Mouse (Mus musculus) heart, postnatal 25 days (tissue): ENCODE data around the gene Sct. TPM values are rescaled to one million over a fixed set of nuclear protein-coding genes. Genes with fewer than 3 reads are reported as not detected.

ENCODE experiments used
- DNase-seq: peaks from one replicate; pipeline ENCODE4 v3.0.0; 2022; ENCODE audit warnings: low spot score
- intact Hi-C: fragments of 180-260 bp; cut with DNase I; formaldehyde crosslinking; loops from one replicate; pipeline ENCODE4 v1.15.1; 2025
- total RNA-seq, 2 experiments: library from RNA; stranded (reverse); gene quantifications; 2 replicates each; pipeline ENCODE4 v1.2.3; 2021

Gene Sct
- total RNA-seq, 2 experiments from 2014 or later = not detected

DNA sequence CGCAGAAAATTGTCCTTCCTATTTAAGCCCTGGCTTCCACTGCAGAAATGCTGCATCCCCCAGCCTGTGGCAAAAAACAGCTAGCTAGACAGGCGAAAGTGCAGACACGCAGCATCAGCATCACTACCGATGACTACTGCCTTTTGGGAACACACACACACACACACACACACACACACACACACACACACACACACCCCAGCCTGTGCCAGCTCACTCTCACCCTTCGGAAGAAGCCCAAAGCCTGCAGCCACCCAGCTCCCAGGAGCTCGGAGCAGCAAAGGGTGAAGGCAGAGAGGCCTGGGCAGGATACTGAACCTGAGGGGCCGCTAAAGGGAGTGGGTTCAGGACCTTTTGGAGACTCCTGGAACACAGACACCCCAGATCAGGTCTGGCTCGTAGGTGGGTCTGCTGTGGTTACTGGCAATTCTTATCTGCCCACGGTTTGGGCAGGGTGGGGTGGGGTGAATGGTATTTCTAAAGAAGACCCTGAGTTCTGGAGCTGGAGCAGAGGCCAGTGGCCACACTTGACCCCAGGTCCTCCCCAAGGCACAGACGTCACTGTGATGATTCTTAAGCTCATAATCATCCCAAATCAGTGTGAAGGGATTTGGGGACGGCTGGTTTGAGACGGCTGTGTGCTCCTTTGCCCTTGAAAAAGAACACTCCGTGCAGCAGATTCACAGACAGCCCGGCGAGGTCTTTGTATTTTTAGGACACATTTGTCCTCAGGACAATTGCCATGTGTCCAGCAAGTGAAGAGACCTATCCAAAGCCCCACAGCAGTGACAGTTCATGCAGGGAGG lies 13.9 kb upstream of the Sct start:
- intact Hi-C loops = no loop called here
- DNase-seq = no peak

DNA sequence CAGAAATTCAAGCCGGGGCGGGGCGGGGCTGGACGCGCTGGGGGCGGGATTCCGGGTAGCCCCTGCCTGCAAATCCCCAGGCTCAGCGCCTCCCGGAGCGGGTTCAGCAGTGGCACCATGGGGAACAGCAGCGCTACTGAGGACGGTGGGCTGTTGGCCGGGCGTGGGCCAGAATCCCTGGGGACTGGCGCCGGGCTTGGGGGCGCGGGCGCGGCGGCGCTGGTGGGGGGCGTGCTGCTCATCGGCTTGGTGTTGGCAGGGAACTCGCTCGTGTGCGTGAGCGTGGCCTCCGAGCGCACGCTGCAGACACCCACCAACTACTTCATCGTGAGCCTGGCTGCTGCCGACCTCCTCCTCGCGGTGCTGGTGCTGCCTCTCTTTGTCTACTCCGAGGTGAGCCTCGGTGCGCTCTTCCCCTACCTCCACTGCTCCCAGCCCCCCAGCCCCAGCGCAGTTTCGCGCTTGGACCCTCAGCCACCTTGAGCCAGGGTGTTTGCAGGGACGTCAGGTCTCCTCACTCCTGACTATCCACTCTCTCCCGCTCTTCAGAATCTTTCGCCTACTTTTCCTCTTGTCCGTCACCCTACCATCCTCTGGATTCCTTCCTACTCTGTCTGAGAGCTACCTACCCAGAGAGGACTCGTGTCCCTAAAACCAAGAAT lies 13.1 kb upstream of the Sct start, which contains the start of gene Drd4:
Drd4 (plus strand) TSS at position 86 of the 662 bp plus-strand sequence.
- intact Hi-C loops = no loop called here
- no peak for DNase-seq

DNA sequence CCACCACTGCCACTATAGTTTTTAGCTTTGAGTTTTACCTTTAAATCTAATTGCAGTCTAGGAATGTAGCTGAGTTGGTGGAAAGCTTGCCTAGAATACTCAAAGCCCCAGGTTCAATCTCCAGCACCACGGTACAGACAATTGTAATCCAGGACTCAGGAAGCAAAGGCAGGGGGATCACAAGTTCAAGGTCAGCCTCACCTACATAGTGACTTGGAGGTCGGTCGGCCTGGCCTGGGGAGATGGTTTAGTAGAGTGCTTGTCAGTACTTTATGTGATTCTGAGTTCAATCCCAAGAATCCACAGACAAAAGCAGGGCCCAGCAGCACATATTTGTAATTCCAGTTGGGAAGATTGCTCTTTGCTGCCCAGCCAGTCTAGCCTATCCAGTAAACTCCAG lies 9.1 kb upstream of the Sct start:
- intact Hi-C loops = no loop called here
- no peak for DNase-seq

DNA sequence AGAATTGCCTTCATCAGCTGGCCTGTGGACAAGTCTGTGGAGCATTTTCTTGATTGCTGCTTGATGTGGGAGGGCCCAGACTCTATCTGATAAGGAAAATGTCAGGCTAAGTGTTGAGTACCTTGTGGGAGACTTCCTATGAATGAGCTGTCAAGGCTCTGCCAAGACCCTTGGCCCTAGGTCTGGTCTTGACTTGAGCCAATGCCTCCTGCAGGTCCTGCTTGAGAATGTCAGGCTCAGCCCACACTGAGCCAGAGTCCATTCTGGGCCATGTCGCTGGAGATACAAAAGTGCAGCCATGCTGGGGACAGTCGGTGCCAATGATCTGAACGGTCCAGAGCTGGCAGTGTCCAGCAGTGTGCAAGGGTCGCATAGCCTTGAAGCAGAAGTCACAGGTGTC lies 3.8 kb upstream of the Sct start:
- DNase-seq = no peak
- intact Hi-C loops = no loop called here

DNA sequence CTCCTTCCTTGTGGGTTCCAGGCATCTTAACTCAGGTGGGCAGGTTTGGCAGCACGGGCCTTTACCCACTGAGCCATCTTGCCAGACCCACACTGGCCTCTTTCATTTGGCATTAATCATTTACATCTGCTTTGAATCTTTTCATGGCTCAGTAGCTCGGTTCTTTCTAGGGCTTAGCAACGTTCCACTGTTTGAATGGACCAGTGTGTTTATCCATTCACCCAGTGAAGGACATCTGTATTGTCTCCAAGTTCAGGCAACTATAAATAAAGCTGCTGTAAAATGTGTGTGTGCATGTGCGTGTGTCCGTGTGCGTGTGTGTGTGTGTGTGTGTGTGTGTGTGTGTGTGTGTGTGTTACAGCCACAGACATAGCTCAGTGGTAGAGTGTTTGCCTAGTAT lies 2.5 kb upstream of the Sct start:
- DNase-seq = no peak
- intact Hi-C loops = no loop called here

DNA sequence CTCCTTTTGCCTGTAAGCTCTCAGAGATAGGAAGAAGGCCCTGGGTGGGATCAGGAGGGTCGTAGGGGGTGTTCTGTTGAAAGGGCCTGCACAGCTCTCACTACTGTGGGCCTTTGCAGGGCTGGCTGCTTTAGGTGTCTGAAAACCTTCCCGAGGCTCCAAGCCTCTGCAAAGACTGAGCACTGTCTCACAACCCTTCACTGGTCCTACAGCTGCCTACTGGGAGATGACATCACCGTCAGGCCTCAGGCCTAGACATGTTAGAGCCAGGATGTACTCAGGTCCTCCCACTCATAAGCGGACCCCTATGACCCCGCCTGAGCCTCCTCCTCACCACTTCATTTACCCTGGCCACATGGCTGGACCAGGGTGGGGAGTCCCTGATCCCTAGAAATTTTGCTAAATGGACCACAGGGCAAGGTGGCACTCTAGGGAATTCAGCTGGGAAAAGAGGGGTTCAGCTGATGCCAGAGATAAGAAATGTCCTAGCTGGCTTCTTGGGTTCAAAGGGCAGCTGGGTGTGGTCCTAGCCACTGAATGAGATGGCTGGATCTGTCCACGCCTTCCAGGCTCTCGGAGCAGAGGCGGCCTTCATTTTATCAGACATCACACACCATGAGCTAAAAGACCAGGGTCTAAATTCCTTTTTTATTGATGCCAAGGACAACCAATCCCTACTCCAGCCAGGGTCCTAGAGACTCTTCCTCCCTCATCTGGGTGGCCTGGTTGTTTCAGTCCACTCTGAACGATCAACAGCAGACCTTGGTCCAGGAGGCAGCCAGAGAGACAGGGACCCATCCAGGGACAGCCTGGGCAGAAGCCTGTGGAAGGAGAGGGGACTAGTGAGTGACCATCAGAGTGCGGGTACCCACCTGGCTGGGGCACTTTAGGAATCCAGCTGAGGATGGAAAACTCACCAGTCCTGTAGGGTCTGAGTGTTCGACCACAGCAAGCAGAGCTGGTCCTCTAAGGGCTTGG lies 943 bp downstream of the Sct start:
- intact Hi-C loops = no loop called here
- DNase-seq = no peak

DNA sequence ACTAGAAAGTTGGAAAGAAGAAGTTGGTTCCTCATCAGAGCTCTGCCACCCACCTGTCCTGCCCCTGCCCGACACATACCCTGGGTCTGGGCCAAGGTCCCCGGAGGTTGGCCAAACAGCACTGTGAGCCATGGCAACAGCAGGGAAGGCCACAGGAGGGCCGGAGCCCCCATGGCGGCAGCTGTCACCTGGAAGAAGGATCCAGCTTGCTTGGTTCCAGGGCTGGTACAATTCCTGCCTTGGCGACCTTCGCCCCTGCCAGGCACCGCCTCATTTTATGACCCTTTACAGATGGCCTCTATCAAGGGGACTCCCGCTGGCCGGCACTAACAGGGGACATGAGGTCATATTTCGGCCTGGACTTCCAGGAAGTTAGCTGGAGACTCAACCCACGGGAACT lies 2.4 kb downstream of the Sct start, which contains the start of gene Cdhr5:
Cdhr5 (minus strand) TSS at position 241 of the 400 bp plus-strand sequence.
- intact Hi-C loops = no loop called here
- no peak for DNase-seq

DNA sequence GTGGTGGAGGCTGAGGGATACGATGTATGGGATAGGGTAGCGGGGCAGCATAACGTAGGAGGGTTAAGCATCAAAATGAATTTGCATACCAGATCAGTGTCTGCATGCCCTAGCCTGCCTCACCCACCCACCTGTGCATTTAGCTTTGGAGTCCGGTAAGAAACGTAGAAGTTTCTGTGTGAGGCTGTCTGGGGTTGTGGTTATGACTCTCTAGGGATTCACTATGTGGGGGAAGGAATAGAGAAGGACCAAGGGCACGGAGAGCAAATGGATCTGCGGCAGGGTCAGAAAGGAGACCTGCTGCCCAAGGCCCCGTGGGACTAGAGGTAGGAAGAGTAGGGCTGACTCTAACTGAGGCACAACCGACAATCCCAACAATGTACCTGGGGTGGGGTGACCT lies 3.6 kb downstream of the Sct start:
- intact Hi-C loops = no loop called here
- no peak for DNase-seq

DNA sequence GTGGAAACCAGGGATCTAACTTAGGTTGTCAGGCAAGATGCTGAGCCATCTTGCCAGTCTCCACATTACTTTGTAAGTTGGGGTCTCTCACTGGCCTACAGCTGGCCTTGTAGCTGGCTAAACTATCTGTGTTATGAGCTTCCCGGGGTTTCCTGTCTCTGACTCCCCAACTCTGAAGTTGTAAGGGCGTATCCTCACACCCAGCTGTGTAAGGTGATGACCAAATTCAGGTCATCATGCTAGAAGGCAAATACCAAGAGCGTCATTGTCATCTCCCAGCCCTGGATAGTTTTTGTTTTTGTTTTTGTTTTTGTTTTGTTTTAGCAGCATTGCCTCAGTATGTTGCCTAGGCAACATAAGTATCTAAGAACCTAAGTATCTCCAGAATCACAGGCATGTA lies 8.3 kb downstream of the Sct start:
- intact Hi-C loops = no loop called here
- no peak for DNase-seq

DNA sequence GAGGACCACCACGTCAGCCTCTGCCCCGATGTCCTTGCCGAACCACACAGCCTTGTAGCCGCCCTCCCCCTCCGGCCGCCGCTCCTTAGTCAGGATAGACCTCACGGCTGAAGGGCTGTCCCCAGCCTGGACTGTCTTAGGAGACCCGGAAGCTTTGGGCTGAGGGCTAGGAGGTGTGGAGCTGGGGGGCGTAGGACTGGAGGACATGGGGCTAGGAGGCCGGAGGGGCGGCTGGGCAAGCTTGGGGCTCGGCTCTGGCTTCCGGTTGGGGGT lies 9.7 kb downstream of the Sct start:
- intact Hi-C loops = loop anchor here (5.0 kb wide), 2 partner anchors 58 to 253 kb away; partner anchors contain the start of genes Deaf1 and Tmem80
- DNase-seq = no peak

DNA sequence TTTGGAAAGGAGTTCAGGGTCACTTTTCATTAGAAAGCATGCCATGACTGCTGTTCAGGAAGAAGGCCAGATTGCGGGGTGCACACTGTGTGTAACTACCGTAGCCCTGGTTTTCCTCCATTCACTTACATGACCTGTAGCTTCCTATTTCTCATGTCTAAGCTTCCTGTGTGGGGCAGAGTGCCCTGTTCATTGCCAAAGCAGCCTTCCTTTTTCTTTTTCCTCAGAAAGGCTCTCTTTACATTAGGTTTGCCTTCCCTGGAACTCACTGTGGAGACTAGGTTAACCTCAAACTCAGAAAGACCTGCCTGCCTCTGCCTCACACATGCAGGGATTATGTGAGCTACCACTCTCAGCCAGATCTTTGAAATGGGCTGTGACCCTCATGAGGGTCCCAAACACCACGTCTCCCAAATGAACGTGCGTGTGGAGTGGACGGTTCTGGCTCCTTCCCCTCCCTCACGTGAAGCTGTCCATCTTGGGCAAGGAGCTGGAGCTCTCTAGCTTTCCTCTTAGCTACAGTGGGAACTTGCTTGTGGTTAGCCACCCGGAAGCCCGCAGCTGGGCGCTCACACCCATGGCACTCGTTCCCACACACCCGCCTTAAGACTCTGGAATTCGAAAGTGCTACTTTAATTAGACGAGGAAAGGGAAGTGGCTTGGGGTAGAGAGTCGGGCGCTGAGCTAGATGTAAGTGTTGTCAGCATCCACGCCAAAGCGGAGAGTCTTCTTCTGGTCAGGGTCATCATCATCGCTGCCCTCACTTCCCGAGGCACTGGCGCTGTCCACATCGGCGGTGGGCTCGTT lies 10.3 kb downstream of the Sct start:
- intact Hi-C loops = loop anchor here (5.0 kb wide), 2 partner anchors 59 to 254 kb away; partner anchors contain the start of genes Deaf1 and Tmem80
- DNase-seq = no peak

DNA sequence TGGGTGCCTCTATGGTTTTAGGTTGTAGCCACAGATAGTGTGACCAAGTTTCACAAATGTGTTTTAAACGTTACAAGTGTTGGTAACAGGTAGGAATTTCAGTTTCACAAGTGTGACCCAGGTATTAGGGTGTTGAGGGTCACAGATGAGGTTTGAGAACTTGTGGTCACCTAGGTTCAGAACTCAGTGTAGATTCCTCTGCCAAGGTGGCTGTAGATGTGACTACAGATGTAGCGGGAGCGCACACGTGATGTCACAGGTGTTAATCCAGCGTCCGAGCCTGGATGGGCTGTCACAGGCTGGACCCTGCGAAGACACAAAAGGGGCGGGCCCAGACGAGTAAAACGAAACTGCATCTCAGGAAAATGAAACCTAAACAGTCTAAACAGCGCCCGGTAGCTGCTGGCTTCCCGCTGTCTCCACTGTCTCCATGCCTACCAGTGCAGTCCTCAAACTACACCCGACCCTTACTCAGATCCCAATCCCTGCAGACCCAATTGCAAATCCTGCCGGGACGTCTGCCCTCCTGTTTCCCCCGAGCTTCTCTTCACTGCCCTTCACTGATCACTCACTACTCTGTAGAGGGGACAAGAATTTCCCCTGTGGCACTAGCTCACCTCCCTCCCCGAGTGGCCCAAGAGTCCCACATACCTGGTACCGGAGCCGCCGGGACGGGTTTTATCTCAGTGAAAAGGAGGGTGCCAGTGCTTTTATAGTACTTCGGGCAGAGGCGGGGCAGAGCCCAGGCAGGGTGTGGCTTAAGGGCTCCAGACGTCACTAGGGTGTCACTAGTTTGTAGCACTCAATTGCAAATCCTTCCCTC lies 13.0 kb downstream of the Sct start, which contains the start of gene Irf7:
Irf7 (minus strand) TSS at position 743 of the 823 bp plus-strand sequence.
- peak; percentile 55 for DNase-seq
- intact Hi-C loops = loop anchor here (5.0 kb wide), 2 partner anchors 61 to 256 kb away; partner anchors contain the start of genes Deaf1 and Tmem80

DNA sequence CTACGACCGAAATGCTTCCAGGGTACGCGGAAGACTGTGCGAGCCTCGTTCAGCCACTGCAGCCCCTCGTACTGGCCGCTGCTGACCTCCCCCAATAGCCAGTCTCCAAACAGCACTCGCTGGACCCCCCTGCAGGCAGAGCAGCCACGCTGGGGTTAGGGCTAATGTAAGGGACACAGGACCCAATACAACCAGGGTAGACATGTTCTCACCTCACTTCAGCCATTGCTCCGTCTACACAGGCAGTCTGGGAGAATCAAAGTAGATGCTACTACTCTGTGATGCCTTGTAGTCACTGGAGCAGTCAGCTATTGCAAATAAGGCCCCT lies 13.6 kb downstream of the Sct start:
- intact Hi-C loops = loop anchor here (5.0 kb wide), 2 partner anchors 62 to 257 kb away; partner anchors contain the start of genes Deaf1 and Tmem80
- DNase-seq = no peak

DNA sequence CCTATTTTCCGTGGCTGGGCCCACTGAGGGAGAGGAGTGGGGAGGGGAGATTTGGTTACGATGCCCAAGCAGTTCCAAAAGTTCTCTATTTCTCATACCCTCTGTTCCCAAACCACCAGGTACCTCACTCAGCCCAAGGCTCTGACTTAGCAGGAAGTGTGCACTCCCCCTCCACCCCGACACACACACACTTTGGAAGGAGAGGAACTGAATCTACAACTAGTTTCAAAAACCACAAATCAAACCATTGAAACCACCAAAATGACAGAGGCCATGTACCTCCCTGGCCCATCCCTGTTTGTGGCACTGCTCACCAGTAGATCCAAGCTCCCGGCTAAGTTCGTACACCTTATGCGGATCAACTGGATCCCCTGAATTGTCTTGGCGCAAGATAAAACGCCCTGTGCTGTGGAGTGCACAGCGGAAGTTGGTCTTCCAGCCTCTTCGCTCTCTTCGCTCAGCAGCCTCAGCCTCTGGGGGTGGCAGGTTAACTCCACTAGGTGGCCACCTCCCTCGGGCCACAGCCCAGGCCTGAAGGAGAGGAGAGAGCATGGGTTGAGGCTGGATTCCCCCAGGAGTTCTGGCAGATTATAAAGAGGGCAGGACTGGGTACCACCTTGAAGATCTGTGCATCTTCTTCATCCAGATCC lies 14.0 kb downstream of the Sct start:
- intact Hi-C loops = loop anchor here (5.0 kb wide), 3 partner anchors 62 to 257 kb away; partner anchors contain the start of genes Deaf1 and Tmem80
- DNase-seq = no peak

DNA sequence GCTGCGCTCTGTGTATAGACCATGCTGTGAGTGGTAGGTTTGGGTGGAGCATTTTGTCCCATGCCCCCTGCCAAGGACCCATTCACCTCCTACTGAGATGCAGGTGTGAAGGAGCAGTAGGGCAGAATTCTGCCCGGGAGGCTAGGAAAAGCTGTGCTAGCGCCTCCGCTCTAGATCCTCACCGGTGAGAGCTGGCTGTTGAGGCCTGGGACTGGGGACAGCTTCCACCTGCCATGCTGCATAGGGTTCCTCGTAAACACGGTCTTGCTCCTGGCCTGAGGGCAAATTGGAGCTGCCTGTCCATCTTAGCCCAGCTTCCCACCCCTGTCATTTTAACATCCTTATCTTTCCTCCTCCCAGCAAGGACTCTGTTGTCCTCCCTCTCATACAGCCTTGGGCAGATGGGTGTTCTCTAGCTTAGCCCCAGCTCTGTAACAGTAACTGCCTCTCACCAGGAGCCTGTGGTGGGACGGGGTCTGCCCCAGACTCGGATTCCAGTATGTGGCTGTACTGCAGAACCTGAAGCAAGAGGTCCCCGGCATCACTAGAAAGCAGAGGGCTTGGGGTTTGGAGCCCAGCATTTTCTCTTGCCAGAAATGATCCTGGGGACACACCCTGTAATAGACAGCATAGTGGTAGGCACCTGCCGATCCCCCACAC lies 14.8 kb downstream of the Sct start:
- DNase-seq = no peak
- intact Hi-C loops = loop anchor here (5.0 kb wide), 1 partner anchor 98 kb away; no protein-coding TSS in a partner anchor

DNA sequence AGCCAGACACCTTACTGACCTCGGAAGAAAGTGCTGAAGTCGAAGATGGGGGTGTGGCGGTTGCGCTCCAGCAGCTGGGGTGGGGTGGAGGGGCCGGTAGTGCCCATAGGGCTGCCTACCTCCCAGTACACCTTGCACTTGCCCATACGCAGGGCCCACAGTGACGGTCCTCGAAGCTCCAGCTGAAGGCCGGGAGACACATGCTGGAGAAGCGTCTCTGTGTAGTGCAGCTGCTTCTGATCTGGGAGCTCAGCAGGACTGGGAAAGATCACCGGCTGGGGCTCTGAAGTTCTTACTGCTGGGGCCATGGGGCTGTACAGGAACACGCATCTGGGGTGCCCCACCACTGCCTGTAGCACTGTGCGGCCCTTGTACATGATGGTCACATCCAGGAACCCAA lies 15.3 kb downstream of the Sct start:
- DNase-seq = no peak
- intact Hi-C loops = loop anchor here (5.0 kb wide), 1 partner anchor 99 kb away; no protein-coding TSS in a partner anchor

DNA sequence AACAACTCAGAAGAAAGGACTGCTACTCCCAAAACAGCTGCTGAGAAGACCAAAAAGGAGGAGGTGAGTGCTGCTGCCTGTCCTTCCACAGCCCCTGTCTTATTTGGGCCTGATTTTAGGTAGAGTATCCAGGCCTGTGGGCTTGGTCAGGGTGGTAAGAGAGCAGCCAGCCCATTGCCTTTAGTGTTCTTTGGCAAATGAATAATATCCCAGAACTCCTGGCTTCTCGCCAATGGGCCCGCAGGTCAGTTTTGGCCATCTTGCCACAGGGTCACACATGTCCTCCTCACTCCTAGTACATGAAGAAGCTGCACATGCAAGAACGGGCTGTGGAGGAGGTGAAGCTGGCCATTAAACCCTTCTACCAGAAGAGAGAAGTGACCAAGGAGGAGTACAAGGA lies 17.5 kb downstream of the Sct start:
- intact Hi-C loops = loop anchor here (5.0 kb wide), 1 partner anchor 101 kb away; no protein-coding TSS in a partner anchor
- no peak for DNase-seq
